Mouse (Mus musculus) liver, adult 2 months (tissue): ENCODE measurements at regions not wholly inside any gene's neighbourhood (a gene's known extent, or its start where the extent isn't known, plus 50 kb on each side); places are given as distances from the start of the nearest gene placed in this dataset.

Source experiments
- DNase-seq: peaks from one replicate; pipeline ENCODE4 v3.0.0-alpha.2; 2011; ENCODE audit warnings: low read depth, low spot score; ENCODE audit errors: extremely low read depth
- H3K27ac ChIP-seq: fragments of 200-500 bp; replicated peaks from 2 replicates; pipeline ENCODE4 v1.5.1; 2012; ENCODE audit warnings: low read depth, mild to moderate bottlenecking, control low read depth, inconsistent platforms, low read length; ENCODE audit not compliant: insufficient read depth
- H3K27me3 ChIP-seq: fragments of 200-500 bp; 2 replicates; pipeline ENCODE4 v1.6.1; 2012; ENCODE audit warnings: mild to moderate bottlenecking, moderate library complexity, low read length, inconsistent platforms; ENCODE audit not compliant: control insufficient read depth, insufficient read depth
- H3K36me3 ChIP-seq: fragments of 200-500 bp; 2 replicates; pipeline ENCODE4 v1.6.1; 2012; ENCODE audit warnings: low read length, inconsistent platforms; ENCODE audit not compliant: control insufficient read depth, insufficient read depth
- H3K4me1 ChIP-seq: fragments of 200-500 bp; 2 replicates; pipeline ENCODE4 v1.6.1; 2011; ENCODE audit warnings: low read length; ENCODE audit not compliant: control insufficient read depth, insufficient read depth
- H3K4me3 ChIP-seq: fragments of 200-500 bp; 2 replicates; pipeline ENCODE4 v1.5.1; 2011; ENCODE audit warnings: low read depth, mild to moderate bottlenecking, control low read depth, low read length, moderate library complexity; ENCODE audit not compliant: insufficient read depth
- H3K79me2 ChIP-seq: fragments of 200-500 bp; 2 replicates; pipeline ENCODE4 v1.6.1; 2012; ENCODE audit warnings: inconsistent platforms, mild to moderate bottlenecking, low read length, moderate library complexity; ENCODE audit not compliant: control insufficient read depth, insufficient read depth
- H3K9ac ChIP-seq: fragments of 200-500 bp; 2 replicates; pipeline ENCODE4 v1.6.1; 2012; ENCODE audit warnings: low read depth, mild to moderate bottlenecking, control low read depth, inconsistent platforms, low read length
- CTCF ChIP-seq: fragments of 200-500 bp; IDR thresholded peaks from 2 replicates; pipeline ENCODE4 v1.5.1; 2011; ENCODE audit warnings: low read depth, low read length, control low read depth
- POLR2A ChIP-seq: fragments of 200-500 bp; IDR thresholded peaks from 2 replicates; pipeline ENCODE4 v1.6.1; 2011; ENCODE audit warnings: low read length, control low read depth; ENCODE audit not compliant: insufficient read depth; ENCODE audit errors: extremely low read depth
- WGBS: fragments of 180-500 bp; shearing (Covaris S2); methylation state at CpG from one replicate; pipeline ENCODE4 v1.1.7; 2018; 5-methylcytosine and 5-hydroxymethylcytosine counted together

DNA sequence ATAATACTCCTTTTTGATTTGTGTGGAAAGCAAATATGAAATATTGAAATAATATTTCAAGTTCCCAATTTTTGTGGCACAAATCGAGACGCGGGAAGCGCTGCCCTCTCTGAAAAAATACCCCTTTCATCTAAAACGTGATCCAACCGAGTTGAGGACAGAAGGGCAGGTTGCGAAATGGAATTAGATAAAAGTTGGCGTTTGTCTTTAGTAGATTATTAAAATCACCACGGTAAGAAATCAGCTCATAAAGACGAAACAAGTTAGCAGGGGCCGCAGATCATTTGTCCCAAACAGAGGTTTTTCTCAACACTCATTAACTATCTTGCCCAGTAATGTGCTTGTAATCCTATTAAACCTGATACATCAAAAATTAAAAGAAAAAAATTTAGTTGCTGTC, 364.2 kb upstream of the Fign start:
- TF ChIP-seq POLR2A = no peak
- TF ChIP-seq CTCF = no peak
- DNase-seq = peak; percentile 92
- Histone ChIP-seq H3K79me2 (no peaks in the 10 kb centered on the region), H3K9ac (no peak overlapping the region), H3K36me3 (no peaks in the 10 kb centered on the region), H3K27me3 (no peaks in the 10 kb centered on the region), H3K4me3 (no peak overlapping the region), H3K4me1 (no peaks in the 10 kb centered on the region; the same call in 1 of the 2 replicates), H3K27ac (0 out of 2 replicates have a peak overlapping the region, but pooled peaks have one; percentile 44)
- WGBS = 48% methylated on average over 11 of the region's 11 CpGs

DNA sequence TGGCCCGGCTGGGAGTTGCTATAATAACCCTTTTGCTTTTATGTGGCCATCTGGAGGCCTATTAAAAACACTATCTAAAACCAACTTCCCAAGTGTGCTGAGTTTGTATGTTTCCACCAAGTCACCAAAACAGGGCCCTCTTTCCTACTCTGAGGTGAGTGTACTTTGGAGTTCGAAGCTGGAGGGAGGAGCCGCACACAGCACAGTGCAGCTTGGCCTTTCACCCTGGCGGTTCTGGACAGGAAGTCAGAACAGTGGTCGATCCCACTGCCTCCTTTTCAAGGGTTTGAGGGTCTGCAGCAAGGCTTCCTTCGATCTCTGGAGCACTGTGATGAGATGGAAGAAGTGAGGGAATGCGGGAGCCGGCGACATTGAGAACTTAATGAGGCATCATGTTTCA, 363.8 kb upstream of the Fign start:
- peak; percentile 87 for DNase-seq

DNA sequence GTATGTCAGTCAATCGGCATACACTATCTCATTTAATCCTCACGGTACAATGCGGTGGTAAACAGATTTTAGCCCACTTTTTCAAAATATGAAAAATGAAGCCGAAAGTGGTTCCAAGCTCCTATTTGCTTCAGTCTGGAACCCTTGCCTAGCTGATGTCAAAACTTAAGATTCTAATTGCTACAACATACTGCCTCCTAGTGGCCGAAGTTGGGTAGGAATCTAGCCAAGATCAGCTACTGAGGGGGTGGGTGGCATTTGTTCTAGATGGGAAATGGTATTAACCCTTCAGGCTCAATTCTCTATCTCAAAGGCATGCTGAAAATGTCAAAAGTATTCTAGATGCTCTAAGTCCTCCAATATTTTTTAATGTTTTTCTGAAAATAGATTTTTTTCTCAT, 360.3 kb upstream of the Fign start:
- 68% methylated on average over 5 of the region's 5 CpGs for WGBS
- TF ChIP-seq CTCF (peak; percentile 55), POLR2A (no peak)
- no peak overlapping the region for H3K4me3 ChIP-seq
- no peak overlapping the region for H3K27ac ChIP-seq
- no peaks in the 10 kb centered on the region for H3K79me2 ChIP-seq
- no peak overlapping the region for H3K9ac ChIP-seq
- no peaks in the 10 kb centered on the region for H3K36me3 ChIP-seq
- no peaks in the 10 kb centered on the region for H3K27me3 ChIP-seq
- peak; percentile 50 for DNase-seq
- no peaks in the 10 kb centered on the region; the same call in 1 of the 2 replicates for H3K4me1 ChIP-seq

More for the DNA sequence above, 363.8 kb upstream of the Fign start:
- WGBS = 83% methylated on average over 9 of the region's 9 CpGs
- Histone ChIP-seq H3K4me1 (no peaks in the 10 kb centered on the region; the same call in 1 of the 2 replicates), H3K79me2 (no peaks in the 10 kb centered on the region), H3K27ac (0 out of 2 replicates have a peak overlapping the region, but pooled peaks have one; percentile 44), H3K4me3 (no peak overlapping the region), H3K27me3 (no peaks in the 10 kb centered on the region), H3K36me3 (no peaks in the 10 kb centered on the region), H3K9ac (no peak overlapping the region)
- TF ChIP-seq CTCF (no peak), POLR2A (no peak)

DNA sequence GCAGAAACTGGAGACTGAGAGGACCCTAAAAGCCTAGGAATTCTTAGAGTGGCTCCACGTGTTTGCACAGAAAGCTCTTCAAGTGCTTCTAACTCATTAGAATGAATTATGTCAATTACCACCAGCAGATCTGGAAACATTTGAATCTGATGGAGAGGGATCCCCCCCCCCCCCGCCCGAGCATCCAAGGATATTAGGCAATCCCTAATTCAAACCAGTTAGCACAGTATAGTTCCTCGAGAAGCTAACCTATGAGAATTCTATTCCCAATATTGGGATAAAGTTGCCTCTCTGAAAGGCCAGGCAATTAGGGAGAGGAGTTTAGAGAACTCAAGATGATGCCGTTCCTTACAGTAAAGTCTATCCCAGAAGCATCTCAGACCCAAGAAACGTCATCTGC, 354.9 kb upstream of the Fign start:
- H3K27ac ChIP-seq = no peak overlapping the region
- WGBS = 78% methylated on average over 6 of the region's 6 CpGs

DNA sequence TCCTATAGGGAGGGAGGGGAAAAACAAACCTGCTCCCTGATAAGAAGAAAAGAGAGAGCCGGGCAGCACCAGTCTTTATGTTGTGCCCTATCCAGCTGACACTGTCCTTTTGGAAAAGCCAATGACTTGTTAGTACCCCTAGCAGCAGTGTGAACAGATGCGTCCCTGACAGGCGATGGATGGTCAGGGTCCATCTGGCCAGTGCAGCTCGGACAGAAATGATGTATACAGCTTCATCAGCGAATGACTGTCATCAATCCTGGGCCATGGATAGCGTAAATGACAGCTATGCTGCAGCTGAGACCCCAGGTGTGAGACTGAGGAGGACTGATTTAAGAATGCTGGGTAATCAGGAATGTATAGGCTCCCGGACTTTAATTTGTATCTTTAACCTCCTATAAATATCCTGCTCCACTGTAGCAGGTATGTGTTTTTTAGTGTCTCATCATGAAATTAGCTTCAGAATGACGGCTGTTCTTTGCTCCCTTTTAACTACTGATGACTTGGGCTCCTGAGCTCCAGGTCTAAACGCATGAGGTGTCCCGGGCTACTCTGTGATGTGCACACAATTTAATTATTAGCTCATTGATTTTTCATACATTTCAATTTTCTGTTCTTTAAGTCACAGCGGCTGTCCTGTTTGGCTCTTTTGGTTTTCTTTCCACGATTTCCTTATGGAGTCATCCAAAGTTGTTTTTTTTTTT, 353.9 kb upstream of the Fign start:
- Histone ChIP-seq H3K27ac (no peak overlapping the region), H3K27me3 (no peaks in the 10 kb centered on the region), H3K4me3 (no peak overlapping the region), H3K4me1 (no peaks in the 10 kb centered on the region), H3K36me3 (no peaks in the 10 kb centered on the region), H3K79me2 (no peaks in the 10 kb centered on the region), H3K9ac (no peak overlapping the region)
- DNase-seq = no peak
- WGBS = 85% methylated on average over 12 of the region's 12 CpGs
- TF ChIP-seq CTCF = no peak
- no peak for TF ChIP-seq POLR2A

More for the DNA sequence above, 354.9 kb upstream of the Fign start:
- no peak overlapping the region for H3K9ac ChIP-seq
- H3K4me1 ChIP-seq = no peaks in the 10 kb centered on the region
- no peaks in the 10 kb centered on the region for H3K27me3 ChIP-seq
- DNase-seq = no peak
- no peak for TF ChIP-seq POLR2A
- no peak for TF ChIP-seq CTCF
- no peak overlapping the region for H3K4me3 ChIP-seq
- H3K36me3 ChIP-seq = no peaks in the 10 kb centered on the region
- no peaks in the 10 kb centered on the region for H3K79me2 ChIP-seq

DNA sequence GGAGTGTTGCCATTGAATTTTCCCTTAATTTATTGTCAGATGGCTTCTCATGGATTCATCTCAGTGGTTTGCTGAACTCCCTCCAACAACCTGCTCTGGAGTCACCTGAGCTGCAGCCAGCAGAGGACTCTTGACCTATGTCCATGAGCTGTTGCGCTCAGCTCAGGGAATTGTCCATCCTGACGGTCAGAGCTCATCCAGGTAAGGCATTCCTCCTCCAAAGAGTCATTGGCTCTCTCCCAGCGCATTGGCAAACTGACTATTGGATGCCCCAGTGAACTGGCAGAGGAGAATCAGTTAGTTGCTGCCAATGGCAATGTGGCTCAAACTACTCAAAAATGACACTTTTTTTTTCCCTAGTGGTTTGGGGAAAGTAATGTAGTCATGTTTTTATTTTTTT, 345.3 kb upstream of the Fign start:
- H3K79me2 ChIP-seq = no peaks in the 10 kb centered on the region
- no peak overlapping the region for H3K27ac ChIP-seq
- H3K9ac ChIP-seq = no peak overlapping the region
- no peaks in the 10 kb centered on the region for H3K36me3 ChIP-seq
- H3K4me1 ChIP-seq = no peaks in the 10 kb centered on the region; the same call in 1 of the 2 replicates
- no peaks in the 10 kb centered on the region for H3K27me3 ChIP-seq
- TF ChIP-seq POLR2A (no peak), CTCF (no peak)
- WGBS = 19% methylated on average over 3 of the region's 3 CpGs
- no peak overlapping the region for H3K4me3 ChIP-seq
- peak; percentile 100 for DNase-seq
